Mouse (Mus musculus) thymus, postnatal 0 days (tissue): Measurements from ENCODE around the gene Prss21. TPM values are rescaled to one million over a fixed set of nuclear protein-coding genes. Genes with fewer than 3 reads are reported as not detected.

ENCODE experiments used
- DNase-seq: peaks from one replicate; pipeline ENCODE4 v3.0.0-alpha.2; 2015; ENCODE audit warnings: low spot score
- polyA plus RNA-seq: library from polyadenylated mRNA; unstranded; fragments of >200 nt; fragmentation: Nextera tagmentation; extraction: Ambion mirVana; gene quantifications from 2 replicates; pipeline ENCODE4 v1.2.1, GENCODE M21; 2015

The Prss21 gene
- polyA plus RNA-seq, result not detected in 2 replicates

GRCm38 (mm10) chr17:23867756-23868155 lies at the start of gene Prss21:
Gene Prss21 (plus strand): TSS chr17:23868056.
- no peak for DNase-seq

- no peak for DNase-seq
Measured at GRCm38 (mm10) chr17:23818579-23818978, 49.3 kb upstream of the Prss21 start.

DNA sequence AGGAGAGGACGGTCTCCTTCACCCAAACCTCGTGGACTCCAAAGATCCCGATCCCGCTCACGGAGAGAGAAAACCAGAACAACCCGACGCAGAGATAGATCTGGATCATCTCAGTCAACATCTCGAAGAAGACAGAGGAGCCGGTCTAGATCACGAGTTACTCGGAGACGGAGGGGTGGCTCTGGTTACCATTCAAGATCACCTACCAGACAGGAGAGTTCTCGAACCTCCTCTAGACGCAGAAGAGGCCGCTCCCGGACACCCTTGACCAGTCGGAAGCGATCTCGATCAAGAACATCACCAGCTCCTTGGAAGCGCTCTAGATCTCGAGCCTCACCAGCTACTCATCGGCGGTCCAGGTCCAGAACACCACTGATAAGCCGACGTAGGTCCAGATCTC lies 48.6 kb upstream of the Prss21 start:
- DNase-seq, result no peak

DNA sequence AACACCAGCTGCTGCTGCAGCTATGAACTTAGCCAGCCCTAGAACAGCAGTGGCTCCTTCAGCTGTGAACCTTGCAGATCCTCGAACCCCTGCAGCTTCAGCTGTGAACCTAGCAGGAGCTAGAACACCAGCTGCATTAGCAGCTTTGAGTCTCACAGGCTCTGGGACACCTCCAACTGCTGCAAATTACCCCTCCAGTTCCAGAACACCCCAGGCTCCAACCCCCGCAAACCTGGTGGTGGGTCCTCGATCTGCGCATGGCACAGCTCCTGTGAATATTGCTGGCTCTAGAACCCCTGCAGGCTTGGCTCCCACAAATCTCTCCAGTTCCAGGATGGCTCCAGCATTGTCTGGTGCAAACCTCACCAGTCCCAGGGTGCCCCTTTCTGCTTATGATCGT lies 47.1 kb upstream of the Prss21 start:
- DNase-seq, result no peak

GRCm38 (mm10) chr17:23822094-23822493 lies 45.8 kb upstream of the Prss21 start:
- no peak for DNase-seq

GRCm38 (mm10) chr17:23823018-23823417 lies 44.8 kb upstream of the Prss21 start:
- no peak for DNase-seq

- DNase-seq, result no peak
Measured at GRCm38 (mm10) chr17:23823614-23824013, 44.2 kb upstream of the Prss21 start.

DNA sequence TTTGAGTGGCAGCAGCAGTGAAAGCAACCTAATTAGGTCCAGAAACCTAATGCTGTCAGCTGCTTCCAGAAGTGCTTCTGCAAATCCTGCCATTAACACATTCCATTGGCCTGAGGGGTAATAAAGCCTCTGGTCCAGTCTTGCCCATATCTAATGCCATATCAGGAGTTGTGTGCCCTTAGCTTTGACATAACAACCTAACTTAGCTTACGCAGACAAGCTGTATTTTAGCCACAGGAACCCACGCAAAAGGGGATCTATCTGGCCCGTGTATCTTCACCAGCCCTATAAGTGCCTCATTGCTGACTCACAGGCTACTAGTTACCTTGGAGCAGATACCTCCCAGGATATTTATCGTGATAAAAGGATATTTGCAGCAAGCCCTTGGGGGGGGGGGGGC lies 42.3 kb upstream of the Prss21 start:
- no peak for DNase-seq

DNA sequence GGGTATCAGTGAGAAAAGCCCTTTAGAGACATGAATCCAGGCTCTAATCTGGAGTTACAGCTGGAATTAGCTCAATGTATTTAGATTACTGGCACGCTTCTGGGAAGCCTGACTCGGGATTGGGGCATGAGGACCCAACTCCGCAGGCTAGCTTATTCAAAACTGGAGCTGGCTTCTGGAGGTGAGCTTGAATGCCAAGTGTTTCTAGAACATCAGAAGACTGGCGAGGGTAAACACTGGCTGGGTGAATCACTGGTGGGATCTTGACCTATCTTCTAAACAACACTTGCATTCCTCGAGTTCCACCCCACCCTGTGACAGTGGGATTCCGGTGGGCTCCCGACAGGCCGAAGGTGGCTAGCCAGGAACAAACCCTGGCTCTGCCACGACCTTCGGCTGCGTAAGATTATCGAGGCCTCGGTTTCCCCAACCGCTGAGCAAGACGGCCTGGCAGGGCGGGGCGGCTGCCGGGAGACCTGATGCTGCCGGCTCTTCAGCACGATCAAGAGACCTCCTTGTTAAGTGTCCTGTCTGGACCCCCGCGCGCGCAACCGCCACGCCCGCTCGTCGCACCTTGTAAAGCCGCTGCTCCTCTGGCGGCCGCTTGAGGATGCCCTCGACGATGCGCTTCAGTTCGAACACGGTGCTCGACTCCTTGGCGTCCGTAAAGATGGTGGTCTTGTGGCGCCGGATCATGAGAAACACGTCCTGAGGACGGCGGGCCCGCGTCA lies 39.4 kb upstream of the Prss21 start:
- DNase-seq, result peak; percentile 66

GRCm38 (mm10) chr17:23829064-23829619 lies 38.7 kb upstream of the Prss21 start, which contains the start of gene Elob:
Gene Elob (minus strand): TSS chr17:23829136.
- DNase-seq, result peak; percentile 93

DNA sequence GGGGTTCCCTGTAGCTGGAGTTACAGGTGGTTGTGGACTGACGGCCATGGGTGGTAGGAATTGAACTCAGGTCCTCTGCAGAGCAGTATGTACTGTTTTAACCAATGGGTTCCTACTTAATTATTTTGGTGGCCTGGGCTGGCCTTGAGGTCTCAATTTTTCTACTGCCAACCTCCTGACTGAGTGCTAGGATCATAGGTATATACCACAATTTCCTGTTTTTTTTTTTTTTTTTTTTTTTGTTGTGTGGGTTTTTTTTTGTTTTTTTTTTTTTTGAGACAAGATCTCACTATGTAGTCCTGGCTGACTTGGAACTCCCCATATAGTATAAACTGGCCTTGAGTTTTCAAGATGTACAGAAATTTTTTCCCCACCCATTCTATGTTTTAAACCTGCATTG lies 36.7 kb upstream of the Prss21 start:
- no peak for DNase-seq

DNA sequence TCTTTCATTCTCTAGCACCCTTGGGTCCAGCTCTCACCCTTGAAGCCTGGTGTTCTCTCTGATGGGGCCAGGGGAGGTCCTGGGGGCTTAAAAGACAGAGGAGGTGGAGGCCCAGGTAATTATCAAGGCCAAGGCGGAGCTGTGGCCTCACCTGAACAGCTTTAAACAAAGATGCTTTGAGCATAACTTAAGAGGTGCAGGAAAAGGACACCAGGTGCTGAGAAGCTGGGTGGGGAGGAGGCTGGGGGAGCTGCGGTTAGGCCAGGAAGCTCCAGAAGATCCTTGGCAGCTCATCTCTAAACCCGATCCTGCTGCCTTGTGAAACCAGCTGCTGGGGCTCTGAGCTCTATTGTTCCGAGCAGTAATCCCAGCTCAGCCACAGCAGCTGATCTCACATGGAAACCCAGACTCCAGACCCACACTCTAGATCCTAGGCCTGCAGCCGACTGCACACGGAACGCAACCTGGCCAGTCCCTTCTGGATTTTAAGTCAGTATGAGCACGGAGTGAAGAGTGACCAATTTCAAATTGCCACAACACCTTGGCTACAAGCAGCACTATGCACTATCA lies 31.8 kb upstream of the Prss21 start, which contains the start of gene Prss33:
Gene Prss33 (minus strand): TSS at position 51 of the 570 bp plus-strand sequence.
- DNase-seq, result no peak

DNA sequence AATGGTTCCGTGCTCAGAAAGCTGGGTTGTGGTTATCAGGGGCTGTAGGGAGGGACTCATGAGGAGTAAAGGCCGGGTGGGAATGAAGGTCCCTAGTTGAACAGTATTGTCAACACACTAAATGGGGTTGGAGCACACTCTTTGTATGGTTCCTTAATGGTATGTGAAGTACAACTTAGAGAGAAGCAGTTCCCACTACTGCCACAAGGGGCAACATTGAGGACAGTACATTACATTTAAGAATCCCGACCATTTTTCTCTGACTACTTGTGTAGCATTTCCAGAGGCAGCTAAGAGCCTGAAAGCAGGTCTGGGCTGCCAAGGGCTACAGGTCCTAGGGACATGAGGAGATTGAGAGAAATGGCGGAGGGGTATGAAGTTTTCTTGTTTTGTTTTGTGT lies 26.7 kb upstream of the Prss21 start:
- DNase-seq, result peak; percentile 77

- no peak for DNase-seq
Measured at GRCm38 (mm10) chr17:23843141-23843811, 24.6 kb upstream of the Prss21 start.

DNA sequence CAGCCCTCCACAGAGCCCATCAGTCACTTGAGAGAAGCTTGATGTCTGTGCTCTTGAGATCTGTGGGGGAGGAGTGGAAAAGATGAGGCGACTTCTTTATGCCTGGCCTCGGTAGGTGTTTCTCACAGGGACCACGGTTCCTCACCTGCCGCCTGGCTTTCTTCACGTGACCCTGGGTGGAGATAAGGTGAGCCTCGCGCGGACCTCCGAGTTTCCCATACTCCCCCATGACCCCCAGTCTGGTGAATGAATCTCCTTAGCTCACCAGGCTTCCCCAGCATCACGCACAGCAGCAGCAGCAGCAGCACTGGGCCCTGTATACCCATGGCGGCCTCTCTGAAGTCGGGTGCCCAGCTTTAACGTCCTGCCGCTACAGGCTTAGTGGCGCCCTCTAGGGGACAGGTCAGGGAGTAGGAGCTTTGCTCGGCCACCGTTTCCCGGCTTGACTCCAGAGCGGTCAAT lies 24.0 kb upstream of the Prss21 start, which contains the start of the genes Prss32 and Prss41:
Gene Prss32 (plus strand): TSS at position 44 of the 462 bp plus-strand sequence.
Gene Prss41 (minus strand): TSS at position 361 of the 462 bp plus-strand sequence.
- peak; percentile 62 for DNase-seq

- DNase-seq, result no peak
Measured at GRCm38 (mm10) chr17:23850028-23850427, 17.8 kb upstream of the Prss21 start.

GRCm38 (mm10) chr17:23850853-23851749 lies 16.8 kb upstream of the Prss21 start:
- DNase-seq, result peak; percentile 65

DNA sequence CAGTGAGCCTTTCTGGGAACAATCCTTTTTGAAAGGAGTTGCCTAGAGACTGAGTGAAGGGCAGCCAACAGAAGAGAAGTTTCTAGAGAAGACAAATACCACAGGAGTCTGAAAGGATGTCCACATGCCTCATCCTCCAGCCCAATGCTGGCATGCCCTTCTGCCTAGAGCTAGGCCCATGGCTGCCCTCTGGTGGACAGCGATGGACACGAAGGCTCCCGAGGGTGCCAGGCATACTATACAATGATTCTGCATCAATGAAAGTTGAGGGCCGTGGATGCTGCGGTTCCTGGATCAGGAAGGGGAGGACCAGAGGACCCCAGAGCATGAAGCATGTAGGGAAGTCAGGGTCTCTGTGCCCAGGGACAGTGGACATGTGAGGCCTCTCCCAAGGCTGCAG lies 14.6 kb upstream of the Prss21 start:
- peak; percentile 61 for DNase-seq

- DNase-seq, result no peak
Measured at GRCm38 (mm10) chr17:23854229-23854765, 13.6 kb upstream of the Prss21 start.

DNA sequence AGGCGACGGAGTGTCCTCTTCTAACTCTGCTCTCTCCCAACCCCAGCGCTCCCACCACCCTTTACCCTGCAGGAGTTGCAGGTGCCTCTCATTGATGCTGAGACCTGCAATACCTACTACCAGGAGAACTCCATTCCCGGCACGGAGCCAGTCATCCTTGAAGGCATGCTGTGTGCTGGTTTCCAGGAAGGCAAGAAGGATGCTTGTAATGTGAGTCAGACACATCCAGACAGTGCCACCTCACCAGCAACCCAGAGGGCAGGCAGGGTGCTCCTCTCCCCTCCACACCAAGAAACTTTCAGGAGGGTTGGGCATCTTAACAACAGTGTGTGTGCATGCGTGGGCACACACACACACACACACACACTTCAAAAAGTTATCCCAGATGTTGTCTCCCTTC lies 10.7 kb upstream of the Prss21 start:
- DNase-seq, result no peak
